Mouse (Mus musculus) neural tube, embryonic 12.5 days (tissue): Measurements from ENCODE around the gene Hlf. TPM values are rescaled to one million over a fixed set of nuclear protein-coding genes. Genes with fewer than 3 reads are reported as not detected.

ENCODE experiments used
- ATAC-seq: fragments of 200-750 bp; cut with Nextera tagmentation; 2 replicates; pipeline ENCODE4 v1.8.0; 2017; ENCODE audit warnings: low read depth, mild to moderate bottlenecking, moderate TSS enrichment, moderate library complexity; ENCODE audit not compliant: low FRiP score
- H3K27ac ChIP-seq: fragments of 300-500 bp; sonication (generic); 2 replicates; pipeline ENCODE4 v1.5.1; 2016
- H3K27me3 ChIP-seq: fragments of 300-500 bp; sonication (generic); replicated peaks from 2 replicates; pipeline ENCODE4 v1.6.1; 2016; ENCODE audit warnings: mild to moderate bottlenecking
- H3K36me3 ChIP-seq: fragments of 300-500 bp; sonication (generic); 2 replicates; pipeline ENCODE4 v1.6.1; 2016; ENCODE audit warnings: mild to moderate bottlenecking
- H3K4me1 ChIP-seq: fragments of 300-500 bp; sonication (generic); 2 replicates; pipeline ENCODE4 v1.6.1; 2016
- H3K4me2 ChIP-seq: fragments of 300-500 bp; sonication (generic); replicated peaks from 2 replicates; pipeline ENCODE4 v1.6.1; 2016; ENCODE audit warnings: mild to moderate bottlenecking
- H3K4me3 ChIP-seq: fragments of 300-500 bp; sonication (generic); 2 replicates; pipeline ENCODE4 v1.5.1; 2016
- H3K9ac ChIP-seq: fragments of 300-500 bp; sonication (generic); 2 replicates; pipeline ENCODE4 v1.6.1; 2016; ENCODE audit warnings: mild to moderate bottlenecking
- H3K9me3 ChIP-seq: fragments of 300-500 bp; sonication (generic); 2 replicates; pipeline ENCODE4 v1.6.1; 2016; ENCODE audit warnings: mild to moderate bottlenecking
- WGBS: fragments of 180-500 bp; shearing (Covaris S2); methylation state at CpG from one replicate; pipeline ENCODE4 v1.1.7; 2016; 5-methylcytosine and 5-hydroxymethylcytosine counted together
- polyA plus RNA-seq: library from polyadenylated mRNA; unstranded; fragments of >200 nt; fragmentation: Nextera tagmentation; extraction: Ambion mirVana; gene quantifications from 2 replicates; pipeline ENCODE4 v1.2.1, GENCODE M21; 2016

Hlf gene
- polyA plus RNA-seq, 1 experiment from 2014 or later, result 1.8 TPM

- no peak for ATAC-seq
- Histone ChIP-seq H3K27me3 (no peaks in the 10 kb centered on the region), H3K4me1 (no peaks in the 10 kb centered on the region), H3K9ac (no peak overlapping the region), H3K9me3 (no peaks in the 10 kb centered on the region), H3K27ac (no peak overlapping the region), H3K4me3 (no peak overlapping the region), H3K4me2 (no peak overlapping the region), H3K36me3 (no peaks in the 10 kb centered on the region)
- 86% methylated on average over 3 of the region's 3 CpGs for WGBS
These were observed 66.1 kb downstream of the Hlf start for GRCm38 (mm10) chr11:90324597-90324996.

GRCm38 (mm10) chr11:90320922-90321321, 69.8 kb downstream of the Hlf start:
- Histone ChIP-seq H3K27ac (no peak overlapping the region), H3K4me2 (no peak overlapping the region), H3K27me3 (no peaks in the 10 kb centered on the region), H3K9me3 (no peaks in the 10 kb centered on the region), H3K36me3 (no peaks in the 10 kb centered on the region), H3K4me3 (no peak overlapping the region), H3K9ac (no peak overlapping the region), H3K4me1 (no peaks in the 10 kb centered on the region; the same call in 1 of the 2 replicates)
- ATAC-seq, result no peak
- 63% methylated on average over 7 of the region's 7 CpGs for WGBS

- Histone ChIP-seq H3K9ac (no peak overlapping the region), H3K4me1 (no peaks in the 10 kb centered on the region; the same call in 1 of the 2 replicates), H3K4me2 (no peak overlapping the region), H3K36me3 (no peaks in the 10 kb centered on the region), H3K27ac (no peak overlapping the region), H3K4me3 (no peak overlapping the region), H3K9me3 (no peaks in the 10 kb centered on the region), H3K27me3 (no peaks in the 10 kb centered on the region)
- WGBS, result 22% methylated on average over 4 of the region's 4 CpGs
- ATAC-seq, result no peak
These were observed 73.2 kb downstream of the Hlf start for GRCm38 (mm10) chr11:90317482-90317881.

GRCm38 (mm10) chr11:90314606-90315005, 76.1 kb downstream of the Hlf start:
- H3K9me3 ChIP-seq, result no peaks in the 10 kb centered on the region
- WGBS, result 90% methylated on average over 3 of the region's 3 CpGs

GRCm38 (mm10) chr11:90306993-90307392, 83.7 kb downstream of the Hlf start:
- no peak overlapping the region for H3K27ac ChIP-seq
- H3K27me3 ChIP-seq, result no peaks in the 10 kb centered on the region
- no peak overlapping the region for H3K4me3 ChIP-seq
- no peaks in the 10 kb centered on the region for H3K36me3 ChIP-seq
- WGBS, result 67% methylated on average over 6 of the region's 6 CpGs
- no peaks in the 10 kb centered on the region for H3K9me3 ChIP-seq
- no peak overlapping the region for H3K9ac ChIP-seq
- ATAC-seq, result no peak
- H3K4me1 ChIP-seq, result no peaks in the 10 kb centered on the region
- H3K4me2 ChIP-seq, result no peak overlapping the region

More at GRCm38 (mm10) chr11:90314606-90315005, 76.1 kb downstream of the Hlf start:
- no peaks in the 10 kb centered on the region for H3K27me3 ChIP-seq
- no peak for ATAC-seq
- H3K4me2 ChIP-seq, result no peak overlapping the region
- H3K4me1 ChIP-seq, result no peaks in the 10 kb centered on the region; the same call in 1 of the 2 replicates
- no peak overlapping the region for H3K9ac ChIP-seq
- no peaks in the 10 kb centered on the region for H3K36me3 ChIP-seq
- H3K4me3 ChIP-seq, result no peak overlapping the region
- H3K27ac ChIP-seq, result no peak overlapping the region

- WGBS, result 95% methylated on average over 5 of the region's 5 CpGs
- H3K9me3 ChIP-seq, result no peaks in the 10 kb centered on the region
- no peak for ATAC-seq
- no peaks in the 10 kb centered on the region for H3K4me1 ChIP-seq
- H3K27ac ChIP-seq, result no peak overlapping the region
- H3K4me2 ChIP-seq, result no peak overlapping the region
- H3K4me3 ChIP-seq, result no peak overlapping the region
- no peaks in the 10 kb centered on the region for H3K27me3 ChIP-seq
- no peak overlapping the region for H3K9ac ChIP-seq
- H3K36me3 ChIP-seq, result no peaks in the 10 kb centered on the region
These were observed 84.6 kb downstream of the Hlf start for GRCm38 (mm10) chr11:90306067-90306466.

- WGBS, result 95% methylated on average over 2 of the region's 2 CpGs
- H3K4me3 ChIP-seq, result no peak overlapping the region
- H3K27me3 ChIP-seq, result no peaks in the 10 kb centered on the region
- no peak overlapping the region for H3K4me2 ChIP-seq
- H3K27ac ChIP-seq, result no peak overlapping the region
- no peak overlapping the region for H3K9ac ChIP-seq
- H3K4me1 ChIP-seq, result no peaks in the 10 kb centered on the region
- ATAC-seq, result no peak
- H3K9me3 ChIP-seq, result no peaks in the 10 kb centered on the region
- H3K36me3 ChIP-seq, result no peaks in the 10 kb centered on the region
These were observed 96.1 kb downstream of the Hlf start for GRCm38 (mm10) chr11:90294622-90295021.

- no peak for ATAC-seq
- Histone ChIP-seq H3K27ac (no peak overlapping the region), H3K9me3 (no peaks in the 10 kb centered on the region), H3K36me3 (no peaks in the 10 kb centered on the region), H3K27me3 (no peaks in the 10 kb centered on the region), H3K9ac (no peak overlapping the region), H3K4me2 (no peak overlapping the region), H3K4me1 (no peaks in the 10 kb centered on the region), H3K4me3 (no peak overlapping the region)
These were observed 97.9 kb downstream of the Hlf start for GRCm38 (mm10) chr11:90292766-90293165.

- Histone ChIP-seq H3K27me3 (no peaks in the 10 kb centered on the region), H3K9ac (no peak overlapping the region), H3K36me3 (no peaks in the 10 kb centered on the region), H3K4me1 (no peaks in the 10 kb centered on the region), H3K9me3 (no peaks in the 10 kb centered on the region), H3K4me2 (no peak overlapping the region), H3K4me3 (no peak overlapping the region), H3K27ac (no peak overlapping the region)
- ATAC-seq, result no peak
- 81% methylated on average over 4 of the region's 4 CpGs for WGBS
These were observed 99.5 kb downstream of the Hlf start for GRCm38 (mm10) chr11:90291156-90291555.

- H3K4me1 ChIP-seq, result no peaks in the 10 kb centered on the region
- H3K27me3 ChIP-seq, result no peaks in the 10 kb centered on the region
- ATAC-seq, result no peak
- H3K4me2 ChIP-seq, result no peak overlapping the region
- H3K4me3 ChIP-seq, result no peak overlapping the region
- H3K27ac ChIP-seq, result no peak overlapping the region
- no peaks in the 10 kb centered on the region for H3K36me3 ChIP-seq
- no peak overlapping the region for H3K9ac ChIP-seq
- 88% methylated on average over 6 of the region's 6 CpGs for WGBS
- no peaks in the 10 kb centered on the region for H3K9me3 ChIP-seq
These were observed 104.0 kb downstream of the Hlf start for GRCm38 (mm10) chr11:90286550-90287154.

Other genes with a start within 250 kb of the Hlf start
- gene Gm45716, start 203.2 kb downstream of the Hlf start, polyA plus RNA-seq, result 21.5 and 25.3 TPM in 2 replicates
- 79.0 and 86.9 TPM in 2 replicates for gene Mmd, start 141.4 kb downstream of the Hlf start, polyA plus RNA-seq
- gene Stxbp4, start 247.2 kb upstream of the Hlf start, polyA plus RNA-seq, result 33.9 and 36.6 TPM in 2 replicates
- gene Cox11, start 247.3 kb upstream of the Hlf start, polyA plus RNA-seq, result 40.1 and 41.2 TPM in 2 replicates